Mouse (Mus musculus) midbrain, embryonic 14.5 days (tissue): ENCODE results near the gene Ffar1. TPM values are rescaled to one million over a fixed set of nuclear protein-coding genes. Genes with fewer than 3 reads are reported as not detected.

Source experiments
- ATAC-seq: fragments of 200-750 bp; cut with Nextera tagmentation; 2 replicates; pipeline ENCODE4 v1.8.0; 2017; ENCODE audit warnings: moderate number of reproducible peaks, moderate library complexity; ENCODE audit not compliant: low FRiP score, low TSS enrichment
- DNase-seq: peaks from one replicate; pipeline ENCODE4 v3.0.0-alpha.2; 2015
- H3K27ac ChIP-seq: fragments of 300-500 bp; sonication (generic); replicated peaks from 2 replicates; pipeline ENCODE4 v1.5.1; 2014; ENCODE audit warnings: mild to moderate bottlenecking, low read depth, low read length, moderate library complexity
- H3K27me3 ChIP-seq: fragments of 300-500 bp; sonication (generic); 2 replicates; pipeline ENCODE4 v1.6.1; 2014; ENCODE audit warnings: low read length, control low read depth, mixed read lengths; ENCODE audit not compliant: control insufficient read depth, insufficient read depth
- H3K36me3 ChIP-seq: fragments of 300-500 bp; sonication (generic); 2 replicates; pipeline ENCODE4 v1.6.1; 2014; ENCODE audit warnings: low read length, control low read depth; ENCODE audit not compliant: control insufficient read depth, insufficient read depth
- H3K4me1 ChIP-seq: fragments of 300-500 bp; sonication (generic); 2 replicates; pipeline ENCODE4 v1.6.1; 2014; ENCODE audit warnings: mild to moderate bottlenecking, antibody characterized with exemption, low read length, control low read depth; ENCODE audit not compliant: control insufficient read depth, insufficient read depth
- H3K4me2 ChIP-seq: fragments of 300-500 bp; sonication (generic); 2 replicates; pipeline ENCODE4 v1.6.1; 2014; ENCODE audit warnings: mild to moderate bottlenecking, low read length, moderate library complexity
- H3K4me3 ChIP-seq: fragments of 300-500 bp; sonication (generic); replicated peaks from 2 replicates; pipeline ENCODE4 v1.5.1; 2014; ENCODE audit warnings: low read depth, low read length
- H3K9ac ChIP-seq: fragments of 300-500 bp; sonication (generic); replicated peaks from 2 replicates; pipeline ENCODE4 v1.6.1; 2014; ENCODE audit warnings: mild to moderate bottlenecking, low read length, moderate library complexity
- H3K9me3 ChIP-seq: fragments of 300-500 bp; sonication (generic); 2 replicates; pipeline ENCODE4 v1.6.1; 2016; ENCODE audit warnings: low read length, control low read depth, mixed read lengths; ENCODE audit not compliant: control insufficient read depth
- WGBS: fragments of 180-500 bp; shearing (Covaris S2); extraction: QIAGEN DNeasy Blood & Tissue Kit; methylation state at CpG from one replicate; pipeline ENCODE4 v1.1.7; 2014; 5-methylcytosine and 5-hydroxymethylcytosine counted together
- polyA plus RNA-seq: library from polyadenylated mRNA; unstranded; fragments of >200 nt; fragmentation: Nextera tagmentation; extraction: Ambion mirVana; gene quantifications from 2 replicates; pipeline ENCODE4 v1.2.1, GENCODE M21; 2014

Ffar1 gene
- polyA plus RNA-seq, 1 experiment from 2014 or later: not detected

DNA sequence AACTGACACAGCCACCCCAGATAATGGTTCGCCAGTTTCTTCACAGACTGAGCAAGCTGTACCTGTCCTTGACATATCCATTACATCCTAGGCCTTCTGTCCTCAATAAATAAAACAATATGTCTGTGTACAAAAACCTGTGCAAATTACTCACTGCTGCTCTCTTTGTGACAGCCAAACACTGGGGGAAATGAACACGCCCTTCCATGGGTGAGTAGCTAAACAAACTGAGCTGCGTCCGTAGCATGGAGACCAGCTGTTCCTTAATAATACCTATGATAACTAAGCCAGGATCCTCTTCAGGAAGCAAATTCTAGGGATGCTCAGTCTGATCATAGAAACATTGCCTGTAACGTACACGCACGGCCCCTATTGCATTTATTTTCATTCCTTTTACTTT, 27.4 kb upstream of the Ffar1 start:
- no peaks in the 10 kb centered on the region for H3K27me3 ChIP-seq
- H3K4me1 ChIP-seq: no peaks in the 10 kb centered on the region
- no peaks in the 10 kb centered on the region for H3K9me3 ChIP-seq
- WGBS: 72% methylated on average over 7 of the region's 7 CpGs
- no peak overlapping the region for H3K4me3 ChIP-seq
- H3K36me3 ChIP-seq: no peaks in the 10 kb centered on the region
- DNase-seq (no peak), ATAC-seq (no peak)
- H3K9ac ChIP-seq: no peak overlapping the region
- H3K4me2 ChIP-seq: no peak overlapping the region
- H3K27ac ChIP-seq: no peak overlapping the region

DNA sequence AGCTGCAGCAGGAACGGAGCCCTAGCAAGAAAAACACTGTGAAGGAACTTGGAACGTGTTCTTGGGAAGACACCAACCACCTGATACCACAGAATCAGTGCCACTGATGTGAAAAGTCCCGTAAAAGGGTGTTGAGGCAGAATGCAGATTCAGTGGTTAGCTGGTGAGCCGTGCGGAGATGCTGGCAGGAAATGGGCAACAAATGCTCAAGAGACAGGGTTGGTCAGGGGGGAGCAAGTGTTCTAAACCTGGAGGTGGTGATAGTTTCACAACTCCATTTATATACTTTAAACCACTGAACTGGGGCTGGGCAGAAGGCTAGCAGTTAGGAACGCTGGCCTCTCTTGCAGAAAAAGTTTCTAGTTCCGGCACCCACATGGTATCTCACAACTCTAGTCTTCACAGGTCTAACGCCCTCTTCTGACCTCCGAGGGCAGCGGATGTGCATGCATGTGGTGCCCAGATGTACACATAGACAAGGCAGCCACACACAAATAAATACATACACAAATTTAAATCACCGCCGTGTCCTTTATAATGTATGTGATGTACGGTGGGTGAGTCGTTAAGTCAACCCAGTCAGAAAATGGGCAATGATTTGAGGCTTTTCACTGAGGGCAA, 26.3 kb upstream of the Ffar1 start:
- H3K27ac ChIP-seq: no peak overlapping the region
- WGBS: 88% methylated on average over 14 of the region's 14 CpGs
- H3K4me1 ChIP-seq: no peaks in the 10 kb centered on the region
- H3K27me3 ChIP-seq: no peaks in the 10 kb centered on the region
- no peak overlapping the region for H3K4me2 ChIP-seq
- no peak overlapping the region for H3K9ac ChIP-seq
- no peak for DNase-seq
- no peak for ATAC-seq
- H3K9me3 ChIP-seq: no peaks in the 10 kb centered on the region
- no peaks in the 10 kb centered on the region for H3K36me3 ChIP-seq
- no peak overlapping the region for H3K4me3 ChIP-seq

DNA sequence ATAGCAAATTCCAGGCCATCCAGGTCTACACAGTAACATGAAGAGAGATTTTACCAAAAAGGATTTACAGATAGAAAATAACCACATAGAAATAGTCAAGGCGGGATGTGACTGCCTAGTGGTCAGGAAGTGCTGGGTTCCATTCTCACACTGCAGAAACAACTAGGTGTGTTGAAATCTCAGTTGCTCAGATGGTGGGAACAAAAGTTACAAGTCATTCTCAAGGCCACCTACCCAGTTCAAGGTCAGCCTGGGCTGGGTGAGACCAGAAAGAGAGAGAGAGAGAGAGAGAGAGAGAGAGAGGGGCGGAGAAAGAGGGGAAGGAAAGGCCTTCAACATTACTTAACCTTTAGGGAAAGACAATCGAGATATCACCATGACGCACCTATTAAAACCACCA, 25.5 kb upstream of the Ffar1 start:
- no peaks in the 10 kb centered on the region for H3K9me3 ChIP-seq
- no peak for ATAC-seq
- H3K36me3 ChIP-seq: no peaks in the 10 kb centered on the region
- no peak overlapping the region for H3K9ac ChIP-seq
- no peaks in the 10 kb centered on the region for H3K4me1 ChIP-seq
- no peak overlapping the region for H3K4me2 ChIP-seq
- H3K27ac ChIP-seq: no peak overlapping the region
- no peak overlapping the region for H3K4me3 ChIP-seq
- WGBS: 83% methylated on average over 4 of the region's 4 CpGs
- DNase-seq: no peak
- no peaks in the 10 kb centered on the region for H3K27me3 ChIP-seq

DNA sequence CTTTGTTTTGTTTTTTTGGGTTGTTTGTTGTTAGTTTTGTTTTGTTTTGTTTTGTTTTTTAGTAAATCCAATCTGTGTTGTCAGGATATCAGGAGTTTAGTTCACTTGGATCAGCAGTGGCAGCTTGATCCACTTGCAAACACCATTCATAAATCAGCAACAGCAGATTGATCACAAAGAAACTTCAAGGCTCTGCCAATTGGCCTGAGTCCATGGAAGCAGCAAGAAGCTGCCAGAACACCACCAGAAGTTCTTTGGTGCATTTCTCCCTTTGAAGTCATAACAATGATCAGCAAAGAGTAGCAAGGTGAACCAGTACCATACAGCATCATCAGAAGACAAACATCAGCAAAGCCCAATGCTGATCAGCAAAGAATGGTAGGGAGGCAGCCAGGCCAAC, 22.7 kb upstream of the Ffar1 start:
- H3K36me3 ChIP-seq: no peaks in the 10 kb centered on the region
- no peak overlapping the region for H3K27ac ChIP-seq
- no peak overlapping the region for H3K4me3 ChIP-seq
- no peak overlapping the region for H3K4me2 ChIP-seq
- H3K9me3 ChIP-seq: no peaks in the 10 kb centered on the region
- H3K4me1 ChIP-seq: no peaks in the 10 kb centered on the region
- H3K27me3 ChIP-seq: no peaks in the 10 kb centered on the region
- DNase-seq (no peak), ATAC-seq (no peak)
- H3K9ac ChIP-seq: no peak overlapping the region

DNA sequence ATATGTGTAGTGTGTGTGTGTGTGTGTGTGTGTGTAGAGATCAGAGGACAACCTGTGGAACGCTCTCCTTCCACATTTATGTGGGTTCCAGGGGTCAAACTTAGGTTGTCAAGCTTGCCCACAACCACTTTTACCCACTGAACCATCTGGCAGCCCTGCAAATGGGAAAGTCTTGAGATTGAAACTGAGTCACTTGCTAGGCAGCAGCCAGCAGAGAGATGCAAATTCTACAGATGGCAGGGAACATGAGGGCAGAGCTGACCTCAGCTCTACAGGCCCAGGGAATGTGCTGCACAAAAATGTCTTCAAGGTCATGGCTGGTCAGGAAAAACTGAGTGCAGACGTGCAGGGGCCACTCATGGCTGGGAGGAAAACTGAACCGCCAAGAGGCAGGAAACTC, 20.0 kb upstream of the Ffar1 start:
- Histone ChIP-seq H3K9me3 (no peaks in the 10 kb centered on the region), H3K4me1 (no peaks in the 10 kb centered on the region)
- WGBS: 88% methylated on average over 3 of the region's 3 CpGs

DNA sequence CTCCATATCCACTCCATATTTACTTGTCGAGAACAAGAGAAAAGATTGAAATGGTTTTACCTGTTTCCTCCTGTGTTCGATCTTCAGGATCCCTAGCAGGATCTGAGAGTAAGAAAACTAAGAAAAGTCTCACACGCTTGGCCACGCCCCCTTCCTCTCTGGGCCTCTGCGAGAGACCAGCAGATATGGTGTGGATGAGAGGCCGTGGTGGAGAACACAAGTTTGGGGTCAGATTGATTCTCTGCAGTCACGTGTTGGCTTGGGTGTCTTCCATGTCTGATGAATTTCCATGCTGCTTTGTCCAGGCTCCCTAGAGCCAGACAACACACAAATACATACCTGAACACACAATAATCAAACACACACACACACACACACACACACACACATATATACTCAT, 18.8 kb upstream of the Ffar1 start, which contains the start of gene Cd22:
Gene Cd22, minus strand, starts transcription at position 167 of the 400 bp plus-strand sequence.
- Histone ChIP-seq H3K27me3 (no peaks in the 10 kb centered on the region), H3K4me2 (no peak within 1 kb of the TSS), H3K9ac (no peak within 1 kb of the TSS), H3K36me3 (no peaks in the 10 kb centered on the region), H3K27ac (no peak within 1 kb of the TSS), H3K9me3 (no peaks in the 10 kb centered on the region), H3K4me1 (no peaks in the 10 kb centered on the region), H3K4me3 (no peak within 1 kb of the TSS)
- 70% methylated on average over 7 of the region's 7 CpGs for WGBS
- no peak for ATAC-seq
- no peak for DNase-seq

More for the DNA sequence above, 20.0 kb upstream of the Ffar1 start:
- Histone ChIP-seq H3K9ac (no peak overlapping the region), H3K4me3 (no peak overlapping the region), H3K36me3 (no peaks in the 10 kb centered on the region), H3K27me3 (no peaks in the 10 kb centered on the region), H3K4me2 (no peak overlapping the region), H3K27ac (no peak overlapping the region)
- ATAC-seq: no peak
- no peak for DNase-seq

DNA sequence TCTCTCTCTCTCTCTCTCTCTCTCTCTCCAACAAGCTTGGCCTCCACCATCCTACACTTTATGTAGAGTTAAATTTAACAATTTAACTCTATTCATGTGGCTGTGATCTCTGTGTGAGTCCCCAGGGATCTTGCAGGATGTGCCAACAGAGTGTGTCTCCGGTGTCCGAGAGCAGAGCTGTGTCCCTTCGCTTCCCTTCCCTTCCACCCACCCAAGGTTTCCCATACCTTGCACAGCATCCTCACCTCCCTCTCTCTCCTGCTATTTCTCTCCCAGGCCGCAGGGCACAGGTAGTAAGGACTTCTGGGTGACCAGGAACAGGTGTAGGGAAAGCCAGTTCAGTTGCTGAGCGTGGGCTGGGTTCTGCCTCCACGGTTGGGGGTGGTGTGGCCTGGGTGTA, 17.6 kb upstream of the Ffar1 start:
- ATAC-seq: no peak
- WGBS: 86% methylated on average over 6 of the region's 6 CpGs
- no peak overlapping the region for H3K4me3 ChIP-seq
- no peak overlapping the region for H3K27ac ChIP-seq
- no peaks in the 10 kb centered on the region for H3K4me1 ChIP-seq
- no peak for DNase-seq
- H3K4me2 ChIP-seq: no peak overlapping the region
- no peaks in the 10 kb centered on the region for H3K36me3 ChIP-seq
- no peak overlapping the region for H3K9ac ChIP-seq
- no peaks in the 10 kb centered on the region for H3K27me3 ChIP-seq
- no peaks in the 10 kb centered on the region for H3K9me3 ChIP-seq

DNA sequence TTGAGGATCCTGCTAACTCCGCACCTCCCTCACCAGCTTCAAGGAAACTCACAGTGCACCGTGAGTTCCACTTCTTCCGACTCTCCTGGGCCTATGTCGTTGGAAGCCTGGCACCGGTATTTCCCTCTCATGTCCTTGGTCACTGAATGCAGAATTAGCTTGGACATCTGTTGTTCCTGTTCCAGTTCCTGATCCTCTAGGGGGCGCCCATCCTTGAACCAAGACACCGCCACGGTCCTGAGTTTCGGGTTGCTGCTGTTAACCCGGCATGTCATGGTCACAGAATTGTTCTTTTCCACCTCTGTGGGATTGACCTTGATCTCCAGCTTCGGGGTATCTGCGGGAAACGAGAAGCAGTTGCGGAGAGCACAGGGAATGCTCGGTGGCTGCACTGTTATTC, 11.7 kb upstream of the Ffar1 start:
- no peak overlapping the region for H3K4me3 ChIP-seq
- no peaks in the 10 kb centered on the region for H3K9me3 ChIP-seq
- H3K9ac ChIP-seq: no peak overlapping the region
- no peak overlapping the region for H3K27ac ChIP-seq
- H3K27me3 ChIP-seq: no peaks in the 10 kb centered on the region
- WGBS: 24% methylated on average over 15 of the region's 15 CpGs
- H3K4me2 ChIP-seq: no peak overlapping the region
- no peak for ATAC-seq
- H3K36me3 ChIP-seq: no peaks in the 10 kb centered on the region
- H3K4me1 ChIP-seq: no peaks in the 10 kb centered on the region; the same call in 1 of the 2 replicates
- DNase-seq: peak; percentile 81

DNA sequence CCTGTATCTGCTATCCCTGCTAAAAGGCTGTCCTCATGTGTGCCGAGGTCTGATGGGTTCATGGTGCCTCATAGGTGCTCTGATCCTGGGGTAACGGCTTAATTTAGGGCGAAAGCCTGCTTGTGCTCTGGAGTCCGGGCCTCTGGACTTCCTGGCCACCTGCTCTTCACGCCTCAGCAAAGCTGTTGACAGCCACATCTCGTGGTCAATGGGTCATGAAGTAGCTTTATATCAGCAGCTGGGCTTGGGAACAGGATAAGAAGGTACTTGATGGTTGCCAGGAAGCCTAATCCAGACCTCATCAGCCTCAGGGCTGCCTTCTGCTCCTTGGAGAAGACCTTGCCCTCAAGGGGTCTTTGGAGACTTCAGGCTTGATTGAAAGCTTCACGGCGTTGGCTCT, 2.0 kb upstream of the Ffar1 start:
- Histone ChIP-seq H3K27ac (no peak overlapping the region), H3K9ac (no peak overlapping the region), H3K27me3 (no peaks in the 10 kb centered on the region), H3K4me3 (no peak overlapping the region), H3K4me2 (no peak overlapping the region), H3K9me3 (no peaks in the 10 kb centered on the region), H3K4me1 (no peaks in the 10 kb centered on the region), H3K36me3 (no peaks in the 10 kb centered on the region)
- ATAC-seq (no peak), DNase-seq (no peak)
- 48% methylated on average over 8 of the region's 8 CpGs for WGBS
